Mouse (Mus musculus): ENCODE results near the gene Hdac9. TPM values are rescaled to one million over a fixed set of nuclear protein-coding genes. Genes with fewer than 3 reads are reported as not detected.
"Not testable (repeated sequence)": the region's sequence is repeated elsewhere in the genome, so short reads cannot be mapped to it uniquely, and the experiment has no call there.

Hdac9 gene
- polyA plus RNA-seq, 1 experiment from 2014 or later = 17.0 TPM

DNA sequence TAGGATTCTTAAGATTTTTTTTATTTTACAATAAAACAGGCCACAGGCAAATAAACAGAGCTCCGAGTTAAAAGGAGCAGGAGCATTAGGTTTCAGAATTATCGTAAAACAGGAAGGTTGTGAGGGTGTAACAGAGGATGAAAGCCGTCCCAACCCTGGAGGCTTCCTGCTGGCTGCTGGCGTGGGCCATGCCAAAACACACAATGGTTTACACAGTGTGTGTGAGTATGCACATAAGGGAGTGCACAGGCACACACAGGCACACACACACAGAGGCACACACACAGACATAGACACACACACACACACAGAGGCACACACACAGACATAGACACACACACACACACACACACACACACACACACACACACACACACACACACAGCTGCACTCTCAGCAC is 444.4 kb downstream of the Hdac9 start:
- WGBS = 80% methylated on average over 4 of the region's 4 CpGs
- no peaks in the 10 kb centered on the region for H3K4me1 ChIP-seq (ENCODE audit: control insufficient read depth, insufficient read depth, low read length)
- H3K27me3 ChIP-seq (ENCODE audit: control insufficient read depth, insufficient read depth, low read length) = no peaks in the 10 kb centered on the region
- no peak overlapping the region for H3K4me3 ChIP-seq (replicated peaks; ENCODE audit: low read depth, low read length)
- no peaks in the 10 kb centered on the region for H3K9me3 ChIP-seq (ENCODE audit: control insufficient read depth, low read length)
- no peak overlapping the region for H3K4me2 ChIP-seq (ENCODE audit: low read length)
- no peak for ATAC-seq (ENCODE audit: low FRiP score, low TSS enrichment)
- no peaks in the 10 kb centered on the region for H3K36me3 ChIP-seq (ENCODE audit: control insufficient read depth, insufficient read depth, low read length)
- no peak for DNase-seq
- H3K9ac ChIP-seq (replicated peaks; ENCODE audit: low read length) = no peak overlapping the region
- no peak overlapping the region for H3K27ac ChIP-seq (replicated peaks; ENCODE audit: low read depth, low read length)

GRCm38 (mm10) chr12:34461728-34462127 is 455.2 kb downstream of the Hdac9 start:
- no peak for ATAC-seq (ENCODE audit: low FRiP score, low TSS enrichment)
- no peak for DNase-seq
- Histone ChIP-seq H3K36me3 (ENCODE audit: control insufficient read depth, insufficient read depth, low read length) (no peaks in the 10 kb centered on the region), H3K9ac (replicated peaks; ENCODE audit: low read length) (no peak overlapping the region), H3K4me1 (ENCODE audit: control insufficient read depth, insufficient read depth, low read length) (no peaks in the 10 kb centered on the region), H3K4me2 (ENCODE audit: low read length) (no peak overlapping the region), H3K9me3 (ENCODE audit: control insufficient read depth, low read length) (no peaks in the 10 kb centered on the region), H3K4me3 (replicated peaks; ENCODE audit: low read depth, low read length) (no peak overlapping the region), H3K27ac (replicated peaks; ENCODE audit: low read depth, low read length) (no peak overlapping the region), H3K27me3 (ENCODE audit: control insufficient read depth, insufficient read depth, low read length) (no peaks in the 10 kb centered on the region)
- WGBS = 82% methylated on average over 1 of the region's 1 CpGs

GRCm38 (mm10) chr12:34452643-34453042 is 464.3 kb downstream of the Hdac9 start:
- ATAC-seq (ENCODE audit: low FRiP score, low TSS enrichment) = no peak
- Histone ChIP-seq H3K4me1 (ENCODE audit: control insufficient read depth, insufficient read depth, low read length) (no peaks in the 10 kb centered on the region), H3K4me2 (ENCODE audit: low read length) (no peak overlapping the region), H3K9me3 (ENCODE audit: control insufficient read depth, low read length) (no peaks in the 10 kb centered on the region; the same call in 1 of the 2 replicates), H3K27me3 (ENCODE audit: control insufficient read depth, insufficient read depth, low read length) (no peaks in the 10 kb centered on the region), H3K36me3 (ENCODE audit: control insufficient read depth, insufficient read depth, low read length) (no peaks in the 10 kb centered on the region), H3K9ac (replicated peaks; ENCODE audit: low read length) (no peak overlapping the region), H3K4me3 (replicated peaks; ENCODE audit: low read depth, low read length) (no peak overlapping the region), H3K27ac (replicated peaks; ENCODE audit: low read depth, low read length) (no peak overlapping the region)
- no peak for DNase-seq
- 93% methylated on average over 5 of the region's 5 CpGs for WGBS

DNA sequence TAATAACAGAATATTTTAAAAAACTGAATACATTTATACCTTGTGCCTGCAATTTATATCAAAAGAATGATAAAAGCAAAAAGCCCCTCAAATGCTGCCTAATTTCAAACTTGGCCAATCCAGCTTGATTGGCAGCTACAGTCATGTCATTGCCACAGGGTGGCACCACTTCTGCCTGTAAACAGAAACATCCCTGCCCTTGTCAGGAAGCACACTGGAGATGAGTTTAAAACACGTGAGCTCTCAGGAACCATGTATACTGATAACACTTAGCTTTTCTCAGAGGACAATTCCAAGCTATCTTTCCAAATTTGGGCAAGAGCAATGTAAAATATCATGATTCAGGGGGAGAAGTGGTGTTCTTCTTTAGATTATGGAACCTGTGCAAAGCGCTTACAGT is 465.7 kb downstream of the Hdac9 start:
- 60% methylated on average over 2 of the region's 2 CpGs for WGBS
- Histone ChIP-seq H3K27me3 (ENCODE audit: control insufficient read depth, insufficient read depth, low read length) (no peaks in the 10 kb centered on the region), H3K36me3 (ENCODE audit: control insufficient read depth, insufficient read depth, low read length) (no peaks in the 10 kb centered on the region), H3K9me3 (ENCODE audit: control insufficient read depth, low read length) (no peaks in the 10 kb centered on the region; the same call in 1 of the 2 replicates), H3K4me3 (replicated peaks; ENCODE audit: low read depth, low read length) (no peak overlapping the region), H3K27ac (replicated peaks; ENCODE audit: low read depth, low read length) (no peak overlapping the region), H3K9ac (replicated peaks; ENCODE audit: low read length) (no peak overlapping the region), H3K4me2 (ENCODE audit: low read length) (no peak overlapping the region), H3K4me1 (ENCODE audit: control insufficient read depth, insufficient read depth, low read length) (no peaks in the 10 kb centered on the region)
- ATAC-seq (ENCODE audit: low FRiP score, low TSS enrichment) (no peak), DNase-seq (peak; percentile 66)

GRCm38 (mm10) chr12:34444724-34445123 is 472.2 kb downstream of the Hdac9 start:
- H3K27me3 ChIP-seq (ENCODE audit: control insufficient read depth, insufficient read depth, low read length); H3K27ac ChIP-seq (replicated peaks; ENCODE audit: low read depth, low read length); ATAC-seq (ENCODE audit: low FRiP score, low TSS enrichment); H3K9ac ChIP-seq (replicated peaks; ENCODE audit: low read length); DNase-seq; H3K4me3 ChIP-seq (replicated peaks; ENCODE audit: low read depth, low read length); H3K4me1 ChIP-seq (ENCODE audit: control insufficient read depth, insufficient read depth, low read length); H3K4me2 ChIP-seq (ENCODE audit: low read length); H3K36me3 ChIP-seq (ENCODE audit: control insufficient read depth, insufficient read depth, low read length); H3K9me3 ChIP-seq (ENCODE audit: control insufficient read depth, low read length): not testable (repeated sequence)
- WGBS = 89% methylated on average over 1 of the region's 1 CpGs

GRCm38 (mm10) chr12:34440930-34441329 is 476.0 kb downstream of the Hdac9 start:
- no peaks in the 10 kb centered on the region for H3K9me3 ChIP-seq (ENCODE audit: control insufficient read depth, low read length)
- ATAC-seq (ENCODE audit: low FRiP score, low TSS enrichment) (peak; percentile 46; the same call in 1 of the 2 replicates), DNase-seq (peak; percentile 32)
- 48% methylated on average over 8 of the region's 8 CpGs for WGBS
- no peak overlapping the region for H3K9ac ChIP-seq (replicated peaks; ENCODE audit: low read length)
- H3K27ac ChIP-seq (replicated peaks; ENCODE audit: low read depth, low read length) = no peak overlapping the region; the same call in 1 of the 2 replicates
- no peaks in the 10 kb centered on the region for H3K27me3 ChIP-seq (ENCODE audit: control insufficient read depth, insufficient read depth, low read length)
- H3K4me3 ChIP-seq (replicated peaks; ENCODE audit: low read depth, low read length) = no peak overlapping the region
- H3K36me3 ChIP-seq (ENCODE audit: control insufficient read depth, insufficient read depth, low read length) = no peaks in the 10 kb centered on the region
- peaks cover 6% of the 10 kb centered on the region; the same call in 1 of the 2 replicates for H3K4me1 ChIP-seq (ENCODE audit: control insufficient read depth, insufficient read depth, low read length)
- no peak overlapping the region for H3K4me2 ChIP-seq (ENCODE audit: low read length)

GRCm38 (mm10) chr12:34432919-34433318 is 484.0 kb downstream of the Hdac9 start:
- Histone ChIP-seq H3K27me3 (ENCODE audit: control insufficient read depth, insufficient read depth, low read length) (no peaks in the 10 kb centered on the region), H3K9ac (replicated peaks; ENCODE audit: low read length) (no peak overlapping the region), H3K9me3 (ENCODE audit: control insufficient read depth, low read length) (no peaks in the 10 kb centered on the region), H3K27ac (replicated peaks; ENCODE audit: low read depth, low read length) (no peak overlapping the region), H3K4me3 (replicated peaks; ENCODE audit: low read depth, low read length) (no peak overlapping the region), H3K36me3 (ENCODE audit: control insufficient read depth, insufficient read depth, low read length) (0 out of 2 replicates have a peak, but pooled peaks cover 4% of the 10 kb centered on the region), H3K4me2 (ENCODE audit: low read length) (no peak overlapping the region), H3K4me1 (ENCODE audit: control insufficient read depth, insufficient read depth, low read length) (no peaks in the 10 kb centered on the region)
- DNase-seq = no peak
- ATAC-seq (ENCODE audit: low FRiP score, low TSS enrichment) = no peak
- 89% methylated on average over 6 of the region's 6 CpGs for WGBS

- Histone ChIP-seq H3K27ac (replicated peaks; ENCODE audit: low read depth, low read length) (no peak overlapping the region), H3K9me3 (ENCODE audit: control insufficient read depth, low read length) (no peaks in the 10 kb centered on the region), H3K9ac (replicated peaks; ENCODE audit: low read length) (no peak overlapping the region), H3K4me1 (ENCODE audit: control insufficient read depth, insufficient read depth, low read length) (no peaks in the 10 kb centered on the region), H3K4me3 (replicated peaks; ENCODE audit: low read depth, low read length) (no peak overlapping the region), H3K36me3 (ENCODE audit: control insufficient read depth, insufficient read depth, low read length) (0 out of 2 replicates have a peak, but pooled peaks cover 4% of the 10 kb centered on the region), H3K27me3 (ENCODE audit: control insufficient read depth, insufficient read depth, low read length) (no peaks in the 10 kb centered on the region), H3K4me2 (ENCODE audit: low read length) (no peak overlapping the region)
- DNase-seq (peak; percentile 82), ATAC-seq (ENCODE audit: low FRiP score, low TSS enrichment) (no peak)
- 67% methylated on average over 5 of the region's 5 CpGs for WGBS
Measured at GRCm38 (mm10) chr12:34432461-34432860, 484.4 kb downstream of the Hdac9 start.

DNA sequence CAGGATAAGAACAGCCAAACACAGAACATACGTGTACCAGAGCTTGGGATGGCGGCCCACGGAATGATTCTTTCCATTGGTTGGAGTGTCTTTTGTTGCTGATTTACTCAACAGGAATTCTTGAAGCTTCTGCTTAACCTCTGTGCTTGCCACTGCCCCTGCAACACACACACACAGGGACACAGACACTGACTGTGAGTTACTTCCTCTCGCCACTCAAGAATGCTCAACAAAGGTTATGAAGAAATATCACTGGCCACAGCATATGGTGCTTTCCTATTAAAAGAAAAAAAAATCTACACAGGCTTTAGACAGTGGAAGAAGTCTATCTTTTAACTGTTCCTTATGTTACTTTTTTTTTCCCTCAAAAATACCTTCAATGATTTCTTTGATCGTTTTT is 485.1 kb downstream of the Hdac9 start:
- 89% methylated on average over 5 of the region's 5 CpGs for WGBS

More for the DNA sequence above, 485.1 kb downstream of the Hdac9 start:
- H3K27me3 ChIP-seq (ENCODE audit: control insufficient read depth, insufficient read depth, low read length) = no peaks in the 10 kb centered on the region
- no peaks in the 10 kb centered on the region for H3K4me1 ChIP-seq (ENCODE audit: control insufficient read depth, insufficient read depth, low read length)
- no peak for DNase-seq
- no peak for ATAC-seq (ENCODE audit: low FRiP score, low TSS enrichment)
- H3K36me3 ChIP-seq (ENCODE audit: control insufficient read depth, insufficient read depth, low read length) = 0 out of 2 replicates have a peak, but pooled peaks cover 4% of the 10 kb centered on the region
- no peak overlapping the region for H3K4me2 ChIP-seq (ENCODE audit: low read length)
- no peak overlapping the region for H3K9ac ChIP-seq (replicated peaks; ENCODE audit: low read length)
- H3K9me3 ChIP-seq (ENCODE audit: control insufficient read depth, low read length) = no peaks in the 10 kb centered on the region
- no peak overlapping the region for H3K27ac ChIP-seq (replicated peaks; ENCODE audit: low read depth, low read length)
- no peak overlapping the region for H3K4me3 ChIP-seq (replicated peaks; ENCODE audit: low read depth, low read length)

Measured in midbrain, embryonic 14.5 days (tissue).